Mouse (Mus musculus) gastrocnemius, postnatal 10 days (tissue): ENCODE results near the gene Prpf40b. TPM values are rescaled to one million over a fixed set of nuclear protein-coding genes. Genes with fewer than 3 reads are reported as not detected.
A peak's percentile ranks its signal among the peaks of the same experiment; 100 is the strongest.

Source experiments
- DNase-seq: peaks from one replicate; pipeline ENCODE4 v3.0.0; 2021; ENCODE audit warnings: mixed read lengths
- total RNA-seq, 2 experiments: library from RNA; stranded (reverse); gene quantifications; 2 replicates each; pipeline ENCODE4 v1.2.3; 2021

Gene Prpf40b
- total RNA-seq, 2 experiments from 2014 or later: 23.3 to 28.8 TPM

- peak; percentile 70 for DNase-seq
Observed at GRCm38 (mm10) chr15:99332921-99333675, 38.2 kb downstream of the Prpf40b start.

- no peak for DNase-seq
Observed at GRCm38 (mm10) chr15:99333676-99334065, 38.8 kb downstream of the Prpf40b start.

GRCm38 (mm10) chr15:99334500-99334899 is 39.6 kb downstream of the Prpf40b start:
- DNase-seq: no peak

- no peak for DNase-seq
Observed at GRCm38 (mm10) chr15:99335801-99336320, 41.0 kb downstream of the Prpf40b start.

- no peak for DNase-seq
Observed at GRCm38 (mm10) chr15:99338916-99339315, 44.0 kb downstream of the Prpf40b start.

- no peak for DNase-seq
Observed at GRCm38 (mm10) chr15:99339669-99340068, 44.8 kb downstream of the Prpf40b start.

GRCm38 (mm10) chr15:99341102-99341501 is 46.2 kb downstream of the Prpf40b start:
- DNase-seq: no peak

- no peak for DNase-seq
Observed at GRCm38 (mm10) chr15:99342194-99342981, 47.5 kb downstream of the Prpf40b start.

- peak; percentile 57 for DNase-seq
Observed at GRCm38 (mm10) chr15:99343414-99344147, 48.7 kb downstream of the Prpf40b start.

- DNase-seq: no peak
Observed at GRCm38 (mm10) chr15:99344148-99344870, 49.4 kb downstream of the Prpf40b start.

GRCm38 (mm10) chr15:99344961-99345360 is 50.1 kb downstream of the Prpf40b start:
- DNase-seq: no peak

GRCm38 (mm10) chr15:99351610-99352009 is 56.7 kb downstream of the Prpf40b start:
- DNase-seq: no peak

GRCm38 (mm10) chr15:99352306-99352705 is 57.4 kb downstream of the Prpf40b start:
- DNase-seq: no peak

GRCm38 (mm10) chr15:99355660-99356059 is 60.8 kb downstream of the Prpf40b start:
- no peak for DNase-seq

GRCm38 (mm10) chr15:99356462-99356861 is 61.6 kb downstream of the Prpf40b start:
- DNase-seq: no peak

GRCm38 (mm10) chr15:99358952-99359351 is 64.1 kb downstream of the Prpf40b start:
- DNase-seq: no peak

GRCm38 (mm10) chr15:99364022-99364530 is 69.2 kb downstream of the Prpf40b start:
- no peak for DNase-seq

GRCm38 (mm10) chr15:99364921-99365320 is 70.0 kb downstream of the Prpf40b start:
- no peak for DNase-seq
